Mouse (Mus musculus): ENCODE results near the gene Ctdspl2. TPM values are rescaled to one million over a fixed set of nuclear protein-coding genes. Genes with fewer than 3 reads are reported as not detected.
A peak's percentile ranks its signal among the peaks of the same experiment; 100 is the strongest.
"Not testable (repeated sequence)": the region's sequence is repeated elsewhere in the genome, so short reads cannot be mapped to it uniquely, and the experiment has no call there.

Gene Ctdspl2
- 34.6 and 35.6 TPM in 2 replicates for total RNA-seq (2021)
- long read RNA-seq, experiment 1, full-length matches to known transcripts: 9 of 13 reads
- long read RNA-seq, experiment 1, partial matches to known transcripts: 1 of 13 reads
- long read RNA-seq, experiment 1, other reads (novel, unspliced or antisense): 3 of 13 reads
- long read RNA-seq, experiment 2, full-length matches to known transcripts: 12 of 18 reads
- long read RNA-seq, experiment 2, partial matches to known transcripts: 2 of 18 reads
- long read RNA-seq, experiment 2, other reads (novel, unspliced or antisense): 4 of 18 reads

GRCm38 (mm10) chr2:121955765-121956223, at the start of gene Ctdspl2, which contains the start of gene Mageb3:
Gene Ctdspl2, plus strand, starts transcription at chr2:121956001.
Gene Mageb3, minus strand, starts transcription at chr2:121956092.
- peak; percentile 99 for DNase-seq

- DNase-seq: no peak
Observed at GRCm38 (mm10) chr2:121909975-121910374, 45.8 kb upstream of the Ctdspl2 start.

DNA sequence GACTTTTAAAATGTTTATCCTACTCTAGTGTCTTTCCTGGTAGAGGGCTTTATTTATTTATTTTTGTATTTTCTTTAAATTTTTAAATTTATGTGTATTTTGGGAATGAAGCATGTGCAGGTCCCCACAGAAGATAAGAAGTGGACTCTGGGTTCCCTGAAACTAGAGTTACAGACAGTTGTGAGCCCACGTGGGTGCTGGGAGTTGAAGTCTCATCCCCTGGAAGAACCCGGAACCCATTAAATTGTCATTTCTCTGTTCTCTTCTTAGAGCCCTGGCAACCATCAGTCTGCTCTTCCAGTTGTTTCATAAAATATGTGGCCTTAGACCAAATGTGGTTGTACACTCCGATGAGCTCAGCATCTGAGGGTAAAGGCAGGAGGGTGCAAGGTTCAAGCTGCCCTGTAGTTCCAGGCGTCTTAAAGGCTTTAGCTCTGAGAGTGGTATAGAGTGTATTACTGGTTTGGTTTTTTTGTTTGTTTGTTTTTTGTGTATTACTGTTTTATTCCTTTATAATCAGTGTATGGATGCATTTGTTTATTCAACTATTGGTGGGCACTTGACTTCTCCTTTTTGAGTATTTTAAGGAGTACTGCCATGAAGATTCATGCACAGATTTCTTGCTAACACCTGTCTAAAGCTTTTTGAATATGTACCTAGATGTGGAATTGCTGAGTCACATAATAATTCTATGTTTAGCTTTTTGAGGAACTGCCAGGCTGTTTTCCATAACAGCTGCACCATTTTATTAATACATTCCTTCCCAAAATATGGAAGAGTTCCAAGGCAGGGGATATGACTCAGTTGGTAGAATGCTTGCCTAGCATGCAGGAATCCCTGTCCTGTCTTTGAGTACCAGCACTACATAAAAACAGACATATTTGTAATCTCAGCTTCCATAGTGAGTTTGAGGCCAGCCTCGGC, 39.5 kb upstream of the Ctdspl2 start:
- no peak for DNase-seq

GRCm38 (mm10) chr2:121937624-121938023, 18.2 kb upstream of the Ctdspl2 start:
- DNase-seq: not testable (repeated sequence)

GRCm38 (mm10) chr2:121943364-121943763, 12.4 kb upstream of the Ctdspl2 start:
- no peak for DNase-seq

GRCm38 (mm10) chr2:121954971-121955656, 687 bp upstream of the Ctdspl2 start:
- DNase-seq: no peak

- peak; percentile 98 for DNase-seq
Observed at GRCm38 (mm10) chr2:121956224-121957018, 620 bp downstream of the Ctdspl2 start.

GRCm38 (mm10) chr2:121957216-121957792, 1.5 kb downstream of the Ctdspl2 start:
- no peak for DNase-seq

GRCm38 (mm10) chr2:121995738-121996137, 39.9 kb downstream of the Ctdspl2 start:
- DNase-seq: no peak

DNA sequence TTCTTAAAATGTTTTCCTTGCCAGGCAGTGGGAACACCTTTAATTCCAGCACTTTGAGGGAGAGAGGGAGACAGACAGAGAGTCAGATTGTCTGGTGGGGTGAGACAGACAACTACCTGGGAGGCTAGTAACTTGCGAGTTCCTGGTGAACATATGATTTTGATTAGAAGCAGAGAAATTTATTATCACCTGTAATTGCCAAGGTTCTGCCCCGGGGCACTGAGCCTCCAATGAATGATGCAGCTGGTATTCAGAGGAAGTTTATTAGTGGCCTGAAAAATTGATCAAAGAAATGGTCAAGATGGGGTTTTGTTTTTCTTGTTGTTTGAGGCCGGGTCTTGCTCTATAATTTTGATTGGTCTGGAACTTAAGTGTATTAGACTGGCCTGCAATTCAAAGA, 53.0 kb downstream of the Ctdspl2 start:
- DNase-seq: no peak

DNA sequence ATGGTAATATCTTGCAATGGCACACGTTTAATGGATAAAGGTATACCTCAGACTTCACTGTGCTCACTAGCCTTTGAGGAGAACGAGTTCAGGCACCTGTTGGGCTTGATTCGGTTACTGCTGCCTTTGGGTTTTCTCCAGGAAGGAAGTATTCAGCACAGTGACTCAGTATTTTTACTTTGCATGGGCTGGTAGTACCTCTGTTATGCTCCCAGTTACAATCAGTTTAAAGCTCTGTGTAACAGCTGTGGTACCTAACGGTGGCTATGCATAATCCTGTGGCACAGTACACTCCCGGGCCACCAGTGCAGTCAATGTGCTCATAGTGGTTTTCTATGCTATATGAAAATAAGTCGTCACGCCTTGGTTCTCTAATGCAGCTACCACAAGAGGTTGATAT, 55.6 kb downstream of the Ctdspl2 start:
- DNase-seq: no peak

DNA sequence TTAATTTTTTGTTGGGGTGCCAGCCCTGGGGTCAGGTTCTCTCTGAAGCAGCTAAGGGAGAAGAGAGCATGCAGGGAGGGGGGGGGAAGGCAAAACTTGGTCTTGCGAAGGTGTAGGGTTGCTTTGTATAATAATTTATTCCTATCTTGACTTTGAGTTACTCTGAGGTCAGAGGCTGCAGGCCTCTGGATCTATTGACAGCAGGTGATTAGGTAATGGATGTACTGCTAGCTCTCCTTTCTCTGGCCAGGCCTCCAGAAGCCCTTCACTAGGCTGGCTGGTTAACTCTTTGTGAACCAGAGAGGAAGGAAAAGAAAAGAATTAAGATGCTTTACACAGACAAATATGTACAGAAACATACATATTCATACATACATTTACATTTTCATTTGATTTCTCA, 62.9 kb downstream of the Ctdspl2 start:
- no peak for DNase-seq

DNA sequence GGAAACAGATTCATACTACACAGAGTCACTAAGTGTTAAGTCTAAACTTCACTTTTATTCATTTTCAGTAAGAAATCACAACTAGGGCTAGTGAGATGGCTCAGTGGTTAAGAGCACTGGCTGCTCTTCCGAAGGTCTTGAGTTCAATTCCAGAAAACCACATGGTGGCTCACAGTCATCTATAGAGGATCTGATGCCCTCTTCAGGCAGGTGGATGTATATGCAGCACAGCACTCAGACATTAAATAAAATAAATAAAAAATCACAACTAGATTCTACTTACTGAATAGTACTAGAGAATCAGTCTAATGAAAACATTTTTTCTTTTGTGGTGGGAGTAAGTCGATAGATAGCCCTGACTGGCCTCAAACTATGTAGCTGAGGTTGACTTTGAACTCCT, 66.5 kb downstream of the Ctdspl2 start:
- no peak for DNase-seq

DNA sequence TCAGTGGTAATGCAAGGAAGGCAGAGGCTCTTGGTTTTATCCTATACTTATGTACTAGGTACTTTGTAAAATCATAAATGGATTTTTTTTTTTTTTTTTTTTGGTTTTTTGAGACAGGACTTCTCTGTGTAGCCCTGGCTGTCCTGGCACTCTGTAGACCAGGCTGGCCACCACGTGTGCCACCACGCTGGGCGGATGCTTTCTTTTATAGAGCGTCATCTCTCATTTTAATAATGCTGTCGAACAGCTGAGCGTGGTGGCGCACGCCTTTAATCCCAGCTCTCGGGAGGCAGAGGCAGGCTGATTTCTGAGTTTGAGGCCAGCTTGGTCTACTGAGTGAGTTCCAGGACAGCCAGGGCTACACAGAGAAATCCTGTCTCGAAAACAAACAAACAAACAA, 71.3 kb downstream of the Ctdspl2 start:
- not testable (repeated sequence) for DNase-seq

- peak; percentile 95 for DNase-seq
Observed at GRCm38 (mm10) chr2:122027862-122028755, 72.3 kb downstream of the Ctdspl2 start, which contains the start of gene Eif3j1. Gene Eif3j1, plus strand, starts transcription at chr2:122028546.

- peak; percentile 69 for DNase-seq
Observed at GRCm38 (mm10) chr2:122028756-122029700, 73.2 kb downstream of the Ctdspl2 start.

DNA sequence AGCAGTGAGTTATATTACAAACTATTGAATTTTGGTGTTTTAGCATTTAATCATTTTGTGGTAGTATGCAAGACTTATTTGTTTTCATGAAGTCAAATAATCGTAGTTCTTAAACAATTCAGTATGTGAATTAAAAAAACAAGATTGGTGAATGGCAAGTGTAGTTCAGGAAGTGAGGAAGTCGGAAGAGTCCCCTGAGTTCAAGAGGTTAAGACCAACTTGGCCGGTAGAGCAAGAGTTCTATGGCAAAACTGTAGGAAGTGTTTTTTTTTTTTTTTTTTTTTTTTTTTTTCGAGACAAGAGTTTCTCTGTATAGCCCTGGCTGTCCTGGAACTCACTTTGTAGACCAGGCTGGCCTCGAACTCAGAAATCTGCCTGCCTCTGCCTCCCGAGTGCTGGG, 76.2 kb downstream of the Ctdspl2 start:
- DNase-seq: no peak

GRCm38 (mm10) chr2:122036064-122036463, 80.3 kb downstream of the Ctdspl2 start:
- DNase-seq: no peak

DNA sequence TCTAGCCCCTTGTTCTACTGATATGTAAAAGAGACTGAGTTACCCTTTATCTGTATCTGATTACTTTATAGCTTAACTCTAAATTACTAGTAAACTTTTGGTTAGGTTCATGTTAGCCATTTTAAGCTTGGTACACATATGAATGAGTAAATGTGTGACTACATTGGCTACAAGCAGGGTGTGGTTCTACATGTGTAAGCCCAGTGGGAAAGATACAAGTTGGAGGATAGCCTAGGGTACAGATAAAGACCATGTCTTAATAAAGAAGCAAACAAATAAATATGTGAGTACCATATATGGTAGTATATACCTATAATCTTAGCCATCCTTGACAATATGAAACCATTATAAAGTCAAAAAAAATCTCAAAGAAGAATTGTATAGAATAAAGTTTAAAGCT, 88.1 kb downstream of the Ctdspl2 start:
- no peak for DNase-seq

Measured in adrenal gland, postnatal 14 days (tissue).